Comparison of ENCODE assay signal across 25 mouse cellular contexts in genomic region chr16:87017107-87017670, GRCm38 (mm10).
A peak's percentile ranks its signal among the peaks of the same experiment; 100 is the strongest.
DNase-seq lines count a peak whose midpoint lies in the region; ATAC-seq and TF ChIP-seq lines count a peak whose summit lies in the region.
"Had no signal": no experiment of that assay in that cellular context is flagged by ENCODE, and none has a peak within 500 bp of the region (broad histone marks: within the 10 kb centered on the region; RNA-seq: fewer than 3 reads in every experiment).

No protein-coding gene starts in this region.

- H3K4me1 ChIP-seq in heart, embryonic 13.5 days = no peaks in the 10 kb centered on the region
- H3K4me1 ChIP-seq in lung, embryonic 14.5 days (ENCODE audit: insufficient read depth) = no peaks in the 10 kb centered on the region
- H3K4me1 ChIP-seq in limb, embryonic 15.5 days = no peaks in the 10 kb centered on the region
- H3K4me1 ChIP-seq: forebrain, embryonic 10.5 days; forebrain, embryonic 15.5 days; limb, embryonic 13.5 days; lung, embryonic 15.5 days; stomach, embryonic 15.5 days had no signal

- 68% methylated on average over 7 of the region's 7 CpGs for WGBS in heart, embryonic 13.5 days
- 57% methylated on average over 7 of the region's 7 CpGs for WGBS in lung, embryonic 14.5 days
- 48% methylated on average over 7 of the region's 7 CpGs for WGBS in limb, embryonic 15.5 days

- intact Hi-C loops in heart, postnatal 14 days (cut with DNase I) = no loop called here

- H3K36me3 ChIP-seq in heart, embryonic 13.5 days = no peaks in the 10 kb centered on the region
- H3K36me3 ChIP-seq in lung, embryonic 14.5 days (ENCODE audit: insufficient read depth) = no peaks in the 10 kb centered on the region
- H3K36me3 ChIP-seq in limb, embryonic 15.5 days = no peaks in the 10 kb centered on the region
- H3K36me3 ChIP-seq: forebrain, embryonic 10.5 days; forebrain, embryonic 15.5 days; limb, embryonic 13.5 days; lung, embryonic 15.5 days; stomach, embryonic 15.5 days had no signal

- no peak for DNase-seq in heart, postnatal 14 days
- peak; percentile 80 for DNase-seq in lung, embryonic 14.5 days
- DNase-seq in lung, adult 18-20 months = no peak
- peak; percentile 57 for DNase-seq in NIH3T3 (ENCODE audit: low read depth)
- DNase-seq in frontal cortex, postnatal 14 days (ENCODE audit: low spot score in 2 of 2) = no peak
- DNase-seq: adrenal gland, postnatal 36 days; cerebellum, adult 18-20 months; cerebellum, postnatal 10 days; kidney, adult 11 months; kidney, postnatal 25 days; midbrain, embryonic 14.5 days; retina, postnatal 1 day; right cerebral cortex, postnatal 14 days; thymus, postnatal 14 days had no signal

- H3K27me3 ChIP-seq in heart, embryonic 13.5 days (replicated peaks) = no peaks in the 10 kb centered on the region
- H3K27me3 ChIP-seq in lung, embryonic 14.5 days (ENCODE audit: insufficient read depth, low read length) = no peaks in the 10 kb centered on the region
- H3K27me3 ChIP-seq in limb, embryonic 15.5 days = no peaks in the 10 kb centered on the region
- H3K27me3 ChIP-seq: forebrain, embryonic 15.5 days; limb, embryonic 13.5 days; lung, embryonic 15.5 days; stomach, embryonic 15.5 days had no signal

- no peak for TF ChIP-seq CTCF in lung, embryonic 14.5 days (IDR thresholded peaks at IDR 0.05; ENCODE audit: low read depth)

- peak overlapping the region; percentile 28; the same call in 1 of the 2 replicates for H3K27ac ChIP-seq in heart, embryonic 13.5 days (replicated peaks)
- H3K27ac ChIP-seq in lung, embryonic 14.5 days (ENCODE audit: low read depth) = no peak overlapping the region
- H3K27ac ChIP-seq in limb, embryonic 15.5 days = peak overlapping the region; percentile 27; the same call in 1 of the 2 replicates
- H3K27ac ChIP-seq: forebrain, embryonic 10.5 days; forebrain, embryonic 15.5 days; layer of hippocampus, adult 2 months; left cerebral cortex, adult 2 months; limb, embryonic 13.5 days; liver, embryonic 14.5 days; lung, embryonic 15.5 days; stomach, embryonic 15.5 days had no signal

- H3K9me3 ChIP-seq in heart, embryonic 13.5 days = no peaks in the 10 kb centered on the region
- H3K9me3 ChIP-seq in lung, embryonic 14.5 days (ENCODE audit: low read depth, low read length) = no peaks in the 10 kb centered on the region
- H3K9me3 ChIP-seq in limb, embryonic 15.5 days = no peaks in the 10 kb centered on the region
- H3K9me3 ChIP-seq: forebrain, embryonic 10.5 days; forebrain, embryonic 15.5 days; limb, embryonic 13.5 days; lung, embryonic 15.5 days; stomach, embryonic 15.5 days had no signal

- no peak overlapping the region for H3K4me2 ChIP-seq in heart, embryonic 13.5 days
- no peak overlapping the region for H3K4me2 ChIP-seq in lung, embryonic 14.5 days
- no peak overlapping the region for H3K4me2 ChIP-seq in limb, embryonic 15.5 days
- H3K4me2 ChIP-seq: forebrain, embryonic 15.5 days; limb, embryonic 13.5 days; lung, embryonic 15.5 days; stomach, embryonic 15.5 days had no signal

- no peak for ATAC-seq in heart, embryonic 13.5 days (ENCODE audit: extremely low read depth, insufficient number of reproducible peaks, low FRiP score, low TSS enrichment)
- peak; percentile 35; the same call in 1 of the 2 replicates for ATAC-seq in lung, embryonic 14.5 days (ENCODE audit: insufficient read depth)
- no peak for ATAC-seq in limb, embryonic 15.5 days (ENCODE audit: insufficient number of reproducible peaks, low FRiP score, low TSS enrichment, low read depth)
- ATAC-seq: forebrain, embryonic 15.5 days; hindbrain, embryonic 16.5 days had no signal

- H3K4me3 ChIP-seq in heart, embryonic 13.5 days = no peak overlapping the region
- H3K4me3 ChIP-seq in lung, embryonic 14.5 days (ENCODE audit: low read depth, low read length) = no peak overlapping the region
- no peak overlapping the region for H3K4me3 ChIP-seq in limb, embryonic 15.5 days
- H3K4me3 ChIP-seq: forebrain, embryonic 10.5 days; forebrain, embryonic 15.5 days; layer of hippocampus, adult 2 months; left cerebral cortex, adult 2 months; limb, embryonic 13.5 days; lung, embryonic 15.5 days; stomach, embryonic 15.5 days had no signal

- no peak overlapping the region for H3K9ac ChIP-seq in heart, embryonic 13.5 days
- no peak overlapping the region for H3K9ac ChIP-seq in lung, embryonic 14.5 days
- no peak overlapping the region for H3K9ac ChIP-seq in limb, embryonic 15.5 days
- H3K9ac ChIP-seq: forebrain, embryonic 15.5 days; limb, embryonic 13.5 days; liver, embryonic 14.5 days; lung, embryonic 15.5 days; stomach, embryonic 15.5 days had no signal

Comparison
In these comparisons a context has a peak if more than half of its experiments do, and no peak if none do; other contexts are left out.
1. DNase-seq: peak in lung, embryonic 14.5 days (single experiment) and NIH3T3 (single experiment); none in heart, postnatal 14 days (0 of 2), lung, adult 18-20 months (0 of 2) and frontal cortex, postnatal 14 days (0 of 2).